Mouse (Mus musculus) spleen, adult 2 months (tissue): Measurements from ENCODE around the gene Klk15.

Source experiments
- CTCF ChIP-seq: fragments of 200-500 bp; IDR thresholded peaks from 2 replicates; pipeline ENCODE4 v1.5.1; 2011; ENCODE audit warnings: mild to moderate bottlenecking, inconsistent platforms; ENCODE audit not compliant: insufficient read depth, insufficient read length, insufficient replicate concordance; ENCODE audit errors: extremely low read depth
- POLR2A ChIP-seq: fragments of 200-500 bp; IDR thresholded peaks from 2 replicates; pipeline ENCODE4 v1.6.1; 2011; ENCODE audit warnings: low read depth, low read length, inconsistent platforms

DNA sequence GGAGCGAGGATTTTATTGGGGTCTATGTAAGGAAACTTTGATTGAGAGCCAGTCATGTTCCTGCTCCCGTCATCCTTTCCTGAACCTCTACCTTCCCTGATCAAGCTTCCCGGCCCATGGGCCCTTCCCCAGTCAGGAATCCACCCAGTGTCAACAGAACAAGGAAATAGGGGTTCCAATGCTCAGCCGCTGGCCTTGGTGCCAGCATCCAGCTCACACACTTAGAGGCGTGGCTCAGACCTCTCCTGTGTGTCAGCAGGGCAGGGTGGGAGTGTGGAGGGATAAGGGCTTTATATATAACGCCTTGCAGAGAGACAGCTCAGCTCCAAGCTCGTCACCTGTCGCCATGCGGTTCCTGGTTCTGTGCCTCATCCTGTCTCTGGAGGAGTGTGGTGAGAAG, 18.7 kb upstream of the Klk15 start:
- TF ChIP-seq CTCF: no peak
- no peak for TF ChIP-seq POLR2A
